Mouse (Mus musculus): ENCODE measurements around the gene Rab43. TPM values are rescaled to one million over a fixed set of nuclear protein-coding genes. Genes with fewer than 3 reads are reported as not detected.

The Rab43 gene
- total RNA-seq, 2 experiments from 2014 or later: 14.1 to 18.1 TPM

Other genes with a start within 250 kb of the Rab43 start
- gene Prokr1, start 221.4 kb downstream of the Rab43 start, total RNA-seq (2021): under 1 TPM; 0.09 to 0.17 TPM
- gene Aplf, start 140.0 kb downstream of the Rab43 start, total RNA-seq (2021): 1 to 10 TPM; 8.2 to 8.5 TPM
- 1 to 10 TPM; 3.9 to 6.0 TPM for gene Efcc1, start 81.3 kb downstream of the Rab43 start, total RNA-seq (2021)
- gene Gp9, start 34.1 kb downstream of the Rab43 start, total RNA-seq (2021): 1 to 10 TPM; 1.3 to 1.9 TPM
- gene Gm45140, start 23.6 kb upstream of the Rab43 start, total RNA-seq (2021): 1 to 10 TPM; 1.4 to 3.0 TPM
- 10 to 100 TPM; 24.3 to 39.2 TPM for gene Isy1, start 26.6 kb upstream of the Rab43 start, total RNA-seq (2021)
- 100 to 1,000 TPM; 248 to 250 TPM for gene Cnbp, start 38.9 kb upstream of the Rab43 start, total RNA-seq (2021)
- gene Copg1, start 75.7 kb upstream of the Rab43 start, total RNA-seq (2021): 100 to 1,000 TPM; 230 to 232 TPM
- 10 to 100 TPM; 21.2 to 25.7 TPM for gene Hmces, start 101.8 kb upstream of the Rab43 start, total RNA-seq (2021)
- 10 to 100 TPM; 60.4 to 73.0 TPM for gene H1fx, start 169.5 kb upstream of the Rab43 start, total RNA-seq (2021)
- gene Rab7, start 233.1 kb upstream of the Rab43 start, total RNA-seq (2021): 100 to 1,000 TPM; 323 to 336 TPM

Measured in left cerebral cortex, postnatal 36 days (tissue).